Mouse (Mus musculus) kidney, postnatal 0 days (tissue): ENCODE results near the gene Scn11a. TPM values are rescaled to one million over a fixed set of nuclear protein-coding genes. Genes with fewer than 3 reads are reported as not detected.

Experiments
- ATAC-seq: fragments of 200-750 bp; cut with Nextera tagmentation; replicated peaks from 2 replicates; pipeline ENCODE4 v1.8.0; 2017; ENCODE audit warnings: low read depth, moderate number of reproducible peaks, moderate TSS enrichment, moderate library complexity; ENCODE audit not compliant: low FRiP score
- DNase-seq: peaks from one replicate; pipeline ENCODE4 v3.0.0-alpha.2; 2016; ENCODE audit warnings: low spot score
- H3K27ac ChIP-seq: fragments of 300-500 bp; sonication (generic); 2 replicates; pipeline ENCODE4 v1.5.1; 2014; ENCODE audit warnings: mild to moderate bottlenecking
- H3K27me3 ChIP-seq: fragments of 300-500 bp; sonication (generic); 2 replicates; pipeline ENCODE4 v1.6.1; 2014; ENCODE audit warnings: low read length, mixed read lengths; ENCODE audit not compliant: insufficient read depth
- H3K36me3 ChIP-seq: fragments of 300-500 bp; sonication (generic); 2 replicates; pipeline ENCODE4 v1.6.1; 2014; ENCODE audit warnings: low read length, mixed read lengths; ENCODE audit not compliant: insufficient read depth
- H3K4me1 ChIP-seq: fragments of 300-500 bp; sonication (generic); replicated peaks from 2 replicates; pipeline ENCODE4 v1.6.1; 2014; ENCODE audit warnings: antibody characterized with exemption, low read length, mixed read lengths; ENCODE audit not compliant: insufficient read depth
- H3K4me2 ChIP-seq: fragments of 300-500 bp; sonication (generic); 2 replicates; pipeline ENCODE4 v1.6.1; 2014; ENCODE audit warnings: mild to moderate bottlenecking, low read length, moderate library complexity, mixed read lengths
- H3K4me3 ChIP-seq: fragments of 300-500 bp; sonication (generic); replicated peaks from 2 replicates; pipeline ENCODE4 v1.5.1; 2014; ENCODE audit warnings: low read depth, low read length
- H3K9ac ChIP-seq: fragments of 300-500 bp; sonication (generic); 2 replicates; pipeline ENCODE4 v1.6.1; 2014; ENCODE audit warnings: low read depth, low read length
- H3K9me3 ChIP-seq: fragments of 300-500 bp; sonication (generic); replicated peaks from 2 replicates; pipeline ENCODE4 v1.6.1; 2016; ENCODE audit warnings: low read length, inconsistent platforms, mixed read lengths
- CTCF ChIP-seq: IDR thresholded peaks from 2 replicates; pipeline ENCODE4 v1.5.1; 2016; ENCODE audit warnings: antibody characterized with exemption, low read depth, mild to moderate bottlenecking, moderate library complexity
- WGBS: fragments of 180-500 bp; shearing (Covaris S2); extraction: QIAGEN DNeasy Blood & Tissue Kit; methylation state at CpG from one replicate; pipeline ENCODE4 v1.1.7; 2014; 5-methylcytosine and 5-hydroxymethylcytosine counted together
- polyA plus RNA-seq: library from polyadenylated mRNA; unstranded; fragments of >200 nt; fragmentation: Nextera tagmentation; extraction: Ambion mirVana; gene quantifications from 2 replicates; pipeline ENCODE4 v1.2.1, GENCODE M21; 2015

Gene Scn11a
- polyA plus RNA-seq, 1 experiment from 2014 or later = 0.07 TPM

- 90% methylated on average over 2 of the region's 2 CpGs for WGBS
- H3K9me3 ChIP-seq = no peaks in the 10 kb centered on the region
- no peaks in the 10 kb centered on the region for H3K27me3 ChIP-seq
- H3K36me3 ChIP-seq = no peaks in the 10 kb centered on the region
- no peak for ATAC-seq
- no peak overlapping the region for H3K9ac ChIP-seq
- no peak for DNase-seq
- no peak overlapping the region for H3K4me2 ChIP-seq
- no peak for TF ChIP-seq CTCF
- H3K27ac ChIP-seq = no peak overlapping the region
- no peaks in the 10 kb centered on the region for H3K4me1 ChIP-seq
- no peak overlapping the region for H3K4me3 ChIP-seq
These were observed 5.7 kb upstream of the Scn11a start for GRCm38 (mm10) chr9:119831001-119831400.

- Histone ChIP-seq H3K36me3 (no peaks in the 10 kb centered on the region), H3K4me1 (no peaks in the 10 kb centered on the region), H3K9ac (no peak overlapping the region), H3K27ac (no peak overlapping the region), H3K9me3 (no peaks in the 10 kb centered on the region), H3K27me3 (no peaks in the 10 kb centered on the region), H3K4me2 (peak overlapping the region; percentile 10; the same call in 1 of the 2 replicates), H3K4me3 (no peak overlapping the region)
- no peak for TF ChIP-seq CTCF
- 53% methylated on average over 9 of the region's 9 CpGs for WGBS
- no peak for DNase-seq
- no peak for ATAC-seq
These were observed 1.5 kb downstream of the Scn11a start for GRCm38 (mm10) chr9:119823722-119824121.

GRCm38 (mm10) chr9:119813631-119814030 lies 11.6 kb downstream of the Scn11a start:
- Histone ChIP-seq H3K4me3 (no peak overlapping the region), H3K9ac (no peak overlapping the region), H3K4me1 (no peaks in the 10 kb centered on the region), H3K27me3 (no peaks in the 10 kb centered on the region), H3K9me3 (no peaks in the 10 kb centered on the region), H3K36me3 (no peaks in the 10 kb centered on the region), H3K4me2 (no peak overlapping the region), H3K27ac (no peak overlapping the region)
- DNase-seq = no peak
- 95% methylated on average over 5 of the region's 5 CpGs for WGBS
- no peak for ATAC-seq
- TF ChIP-seq CTCF = 0 out of 2 replicates have a peak, but pooled peaks have one; percentile 31

- no peak overlapping the region for H3K4me2 ChIP-seq
- WGBS = 77% methylated on average over 2 of the region's 2 CpGs
- no peaks in the 10 kb centered on the region for H3K36me3 ChIP-seq
- H3K27ac ChIP-seq = no peak overlapping the region
- TF ChIP-seq CTCF = peak; percentile 36; the same call in 1 of the 2 replicates
- no peaks in the 10 kb centered on the region for H3K27me3 ChIP-seq
- ATAC-seq = no peak
- no peaks in the 10 kb centered on the region for H3K4me1 ChIP-seq
- no peak overlapping the region for H3K4me3 ChIP-seq
- no peak overlapping the region for H3K9ac ChIP-seq
- no peaks in the 10 kb centered on the region for H3K9me3 ChIP-seq
- DNase-seq = no peak
These were observed 18.8 kb downstream of the Scn11a start for GRCm38 (mm10) chr9:119806491-119806890.

GRCm38 (mm10) chr9:119804501-119804847 lies 20.8 kb downstream of the Scn11a start:
- no peaks in the 10 kb centered on the region for H3K27me3 ChIP-seq
- DNase-seq = no peak
- H3K4me2 ChIP-seq = no peak overlapping the region
- no peak overlapping the region for H3K4me3 ChIP-seq
- H3K36me3 ChIP-seq = no peaks in the 10 kb centered on the region
- H3K9ac ChIP-seq = no peak overlapping the region
- WGBS = 83% methylated on average over 11 of the region's 11 CpGs
- no peaks in the 10 kb centered on the region for H3K4me1 ChIP-seq
- no peak for TF ChIP-seq CTCF
- no peak overlapping the region for H3K27ac ChIP-seq
- ATAC-seq = no peak
- H3K9me3 ChIP-seq = no peaks in the 10 kb centered on the region

- ATAC-seq (no peak), DNase-seq (no peak)
- no peak overlapping the region for H3K9ac ChIP-seq
- H3K4me2 ChIP-seq = no peak overlapping the region
- H3K36me3 ChIP-seq = no peaks in the 10 kb centered on the region
- no peaks in the 10 kb centered on the region for H3K27me3 ChIP-seq
- no peak for TF ChIP-seq CTCF
- no peaks in the 10 kb centered on the region for H3K4me1 ChIP-seq
- no peaks in the 10 kb centered on the region for H3K9me3 ChIP-seq
- H3K27ac ChIP-seq = no peak overlapping the region
- no peak overlapping the region for H3K4me3 ChIP-seq
- WGBS = 67% methylated on average over 15 of the region's 15 CpGs
These were observed 21.3 kb downstream of the Scn11a start for GRCm38 (mm10) chr9:119803845-119804500.
